Mouse (Mus musculus): ENCODE measurements around the gene Ncoa3.

DNA sequence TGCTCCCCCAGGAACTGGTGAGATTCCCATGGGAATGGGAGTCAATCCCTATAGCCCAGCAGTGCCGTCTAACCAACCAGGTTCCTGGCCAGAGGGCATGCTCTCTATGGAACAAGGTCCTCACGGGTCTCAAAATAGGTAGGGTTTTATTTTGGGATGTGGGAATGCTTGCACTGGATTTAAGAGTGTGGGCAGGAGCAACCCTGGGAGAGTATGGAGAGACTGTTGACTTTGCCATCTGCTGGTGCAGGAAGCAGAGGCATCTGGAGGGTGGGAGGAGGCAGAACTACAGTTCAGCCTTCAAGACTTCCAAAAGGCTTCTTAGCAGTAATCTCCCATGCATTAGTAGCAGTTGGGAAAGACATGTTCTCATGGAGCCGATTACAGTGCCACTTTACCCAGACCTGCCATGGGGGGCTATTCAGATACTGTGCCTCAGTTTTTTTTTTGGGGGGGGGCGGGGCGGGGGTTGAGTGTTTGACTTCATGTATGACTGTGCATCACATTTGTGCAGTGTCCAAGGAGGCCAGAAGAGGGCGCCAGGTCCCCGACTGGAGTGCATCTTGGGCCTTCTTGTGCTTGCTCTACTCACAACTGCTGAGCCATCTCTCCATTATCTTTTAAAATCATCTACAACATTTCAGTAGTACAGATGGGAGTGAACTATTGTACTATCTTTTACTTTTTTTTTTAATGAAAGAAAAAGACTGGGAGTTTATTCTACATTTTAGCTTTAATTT lies 67.4 kb downstream of the Ncoa3 start:
- no peak for TF ChIP-seq POLR2A (IDR thresholded peaks at IDR 0.05; ENCODE audit: borderline replicate concordance, control insufficient read depth, low read depth, low read length)
- peak; percentile 62 for TF ChIP-seq CTCF (IDR thresholded peaks at IDR 0.05; ENCODE audit: control insufficient read depth, insufficient read depth, low read length)
